10 mouse cellular contexts compared by ENCODE assay signal in genomic region chr1:191445401-191445800, GRCm38 (mm10). TPM values are rescaled to one million over a fixed set of nuclear protein-coding genes. Genes with fewer than 3 reads are reported as not detected.
DNase-seq lines count a peak whose midpoint lies in the region; ATAC-seq and TF ChIP-seq lines count a peak whose summit lies in the region.
"Had no signal": no experiment of that assay in that cellular context is flagged by ENCODE, and none has a peak within 500 bp of the region (broad histone marks: within the 10 kb centered on the region; RNA-seq: fewer than 3 reads in every experiment).

No protein-coding gene starts in this region.

- TF ChIP-seq CTCF in bone marrow, adult 2 months (IDR thresholded peaks at IDR 0.05; ENCODE audit: control insufficient read depth, insufficient read depth, low read length) = no peak
- no peak for TF ChIP-seq CTCF in kidney, postnatal 0 days (IDR thresholded peaks at IDR 0.05; ENCODE audit: low read depth)

- H3K4me1 ChIP-seq in bone marrow, adult 2 months (ENCODE audit: control insufficient read depth, insufficient read depth, low read length) = peaks cover 9% of the 10 kb centered on the region
- 0 out of 2 replicates have a peak, but pooled peaks cover 4% of the 10 kb centered on the region for H3K4me1 ChIP-seq in kidney, postnatal 0 days (replicated peaks; ENCODE audit: insufficient read depth, low read length)
- H3K4me1 ChIP-seq: stomach, embryonic 15.5 days had no signal

- ATAC-seq in kidney, postnatal 0 days (replicated peaks; ENCODE audit: low FRiP score, low read depth) = no peak
- ATAC-seq in monocyte, adult 5-6 weeks (replicated peaks; ENCODE audit: insufficient number of reproducible peaks, low FRiP score, low TSS enrichment, poor library complexity, severe bottlenecking) = peak; percentile 71

- H3K9ac ChIP-seq in kidney, postnatal 0 days (ENCODE audit: low read depth, low read length) = no peak overlapping the region
- H3K9ac ChIP-seq: stomach, embryonic 15.5 days had no signal

- no peak overlapping the region for H3K4me2 ChIP-seq in kidney, postnatal 0 days (ENCODE audit: low read length)
- H3K4me2 ChIP-seq: stomach, embryonic 15.5 days had no signal

- no peaks in the 10 kb centered on the region for H3K36me3 ChIP-seq in kidney, postnatal 0 days (ENCODE audit: insufficient read depth, low read length)
- H3K36me3 ChIP-seq: stomach, embryonic 15.5 days had no signal

- intact Hi-C loops in left cerebral cortex, postnatal 4 days (cut with DNase I) = no loop called here

- H3K4me3 ChIP-seq in bone marrow, adult 2 months (replicated peaks; ENCODE audit: control insufficient read depth, low read depth, low read length) = peak overlapping the region; percentile 1
- no peak overlapping the region for H3K4me3 ChIP-seq in kidney, postnatal 0 days (replicated peaks; ENCODE audit: low read depth, low read length)
- H3K4me3 ChIP-seq: stomach, embryonic 15.5 days had no signal

- H3K27ac ChIP-seq in bone marrow, adult 2 months (ENCODE audit: control insufficient read depth, insufficient read depth, low read depth, low read length, poor library complexity) = no peak overlapping the region
- peak overlapping the region; percentile 79 for H3K27ac ChIP-seq in kidney, postnatal 0 days

- peak; percentile 57 for DNase-seq in kidney, adult 18-20 months
- no peak for DNase-seq in kidney, postnatal 4 days
- no peak for DNase-seq in kidney, postnatal 0 days (ENCODE audit: low spot score)
- no peak for DNase-seq in layer of hippocampus, postnatal 36 days
- DNase-seq in left cerebral cortex, postnatal 4 days = no peak
- DNase-seq in embryo, embryonic 10.5 days (ENCODE audit: low spot score) = no peak
- DNase-seq: cerebellum, adult 2 months had no signal

- no peaks in the 10 kb centered on the region for H3K9me3 ChIP-seq in kidney, postnatal 0 days (replicated peaks; ENCODE audit: low read length)
- H3K9me3 ChIP-seq: stomach, embryonic 15.5 days had no signal

- TF ChIP-seq POLR2A in bone marrow, adult 2 months (IDR thresholded peaks at IDR 0.05; ENCODE audit: borderline replicate concordance, control insufficient read depth, low read depth, low read length) = no peak

- 43% methylated on average over 12 of the region's 12 CpGs for WGBS in bone marrow, adult 2 months
- 78% methylated on average over 12 of the region's 12 CpGs for WGBS in kidney, postnatal 0 days

- H3K27me3 ChIP-seq in kidney, postnatal 0 days (ENCODE audit: insufficient read depth, low read length) = no peaks in the 10 kb centered on the region
- H3K27me3 ChIP-seq: stomach, embryonic 15.5 days had no signal

RNA-seq across cellular contexts. Expression of gene Ppp2r5a, which starts 42.3 kb away (rescaled TPM):
- 71.0 and 96.6 TPM in 2 replicates for polyA plus RNA-seq in bone marrow, adult 2 months (2011; ENCODE audit: insufficient read depth, insufficient read length, low replicate concordance, missing spikeins)
- 32.4 and 39.8 TPM in 2 replicates for polyA plus RNA-seq in kidney, postnatal 0 days (2015; fragmentation: Nextera tagmentation; extraction: Ambion mirVana)
- total RNA-seq in monocyte, adult 5-6 weeks (2017) = 479 to 620 TPM (median 501 TPM) in 3 replicates
- 10 to 100 TPM; 68.3 to 77.4 TPM for total RNA-seq in layer of hippocampus, postnatal 36 days (2021)
- 10 to 100 TPM; 33.5 to 35.5 TPM for total RNA-seq in left cerebral cortex, postnatal 4 days (2021)
